Mouse (Mus musculus) kidney, adult 10 weeks (tissue): Measurements from ENCODE around the gene Tmem59. TPM values are rescaled to one million over a fixed set of nuclear protein-coding genes. Genes with fewer than 3 reads are reported as not detected.

Experiments used
- polyA plus RNA-seq: library from polyadenylated mRNA; stranded (reverse); fragments of 350-450 nt; fragmentation: Illumina TruSeq; extraction: RNeasy Lipid Tissue Mini Kit (QIAGEN cat#74804); gene quantifications from one replicate; pipeline ENCODE4 v1.2.3, GENCODE M21; 2014; ENCODE audit warnings: low read depth, low replicate concordance

Gene Tmem59
- polyA plus RNA-seq: 1,107 TPM

GRCm38 (mm10) chr4:107178182-107178829 is at the start of gene Tmem59:
TSS of gene Tmem59 (plus strand) at chr4:107178399.

GRCm38 (mm10) chr4:107178830-107179490 is 761 bp downstream of the Tmem59 start, which contains the start of gene Tceanc2:
TSS of gene Tceanc2 (minus strand) at chr4:107179116.

DNA sequence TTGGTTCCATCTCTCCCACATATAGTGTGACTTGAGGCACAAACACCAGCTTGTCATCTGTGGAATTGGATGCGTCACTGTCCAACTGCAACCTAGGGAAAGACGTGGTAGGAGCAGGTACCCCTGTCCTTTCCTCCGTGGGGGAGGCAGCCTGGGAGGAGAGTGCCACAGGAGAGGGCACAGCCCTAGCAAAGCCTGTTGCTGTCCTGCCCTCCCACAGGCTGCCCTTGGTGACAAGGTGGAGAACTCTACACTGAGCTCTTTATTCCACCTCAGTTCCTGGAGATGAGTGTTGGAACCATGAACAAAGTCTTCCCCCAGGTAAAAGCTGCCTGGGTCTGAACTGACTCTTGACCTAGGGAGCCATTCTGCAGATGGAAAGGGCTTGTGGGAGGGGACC is 30.7 kb downstream of the Tmem59 start, which contains the start of gene Ldlrad1:
TSS of gene Ldlrad1 (plus strand) at position 301 of the 400 bp plus-strand sequence.

Other genes with a start within 250 kb of the Tmem59 start
- gene Mrpl37, start 111.5 kb upstream of the Tmem59 start, polyA plus RNA-seq: 27.9 TPM
- 3.0 TPM for gene Cyb5rl, start 111.4 kb upstream of the Tmem59 start, polyA plus RNA-seq
- not detected for gene Cdcp2, start 81.5 kb upstream of the Tmem59 start, polyA plus RNA-seq
- 30.9 TPM for gene Tceanc2, start 717 bp downstream of the Tmem59 start, polyA plus RNA-seq
- not detected for gene Ldlrad1, start 30.8 kb downstream of the Tmem59 start, polyA plus RNA-seq
- gene Lrrc42, start 75.1 kb downstream of the Tmem59 start, polyA plus RNA-seq: 28.1 TPM
- 72.5 TPM for gene Hspb11, start 75.2 kb downstream of the Tmem59 start, polyA plus RNA-seq
- gene Dio1, start 128.8 kb downstream of the Tmem59 start, polyA plus RNA-seq: 147 TPM
- 46.0 TPM for gene Yipf1, start 136.0 kb downstream of the Tmem59 start, polyA plus RNA-seq
- 15.8 TPM for gene Ndc1, start 189.4 kb downstream of the Tmem59 start, polyA plus RNA-seq